Mouse (Mus musculus): ENCODE measurements around the gene Olfr718-ps1.
"Not testable (repeated sequence)": the region's sequence is repeated elsewhere in the genome, so short reads cannot be mapped to it uniquely, and the experiment has no call there.

Olfr718-ps1 gene

DNA sequence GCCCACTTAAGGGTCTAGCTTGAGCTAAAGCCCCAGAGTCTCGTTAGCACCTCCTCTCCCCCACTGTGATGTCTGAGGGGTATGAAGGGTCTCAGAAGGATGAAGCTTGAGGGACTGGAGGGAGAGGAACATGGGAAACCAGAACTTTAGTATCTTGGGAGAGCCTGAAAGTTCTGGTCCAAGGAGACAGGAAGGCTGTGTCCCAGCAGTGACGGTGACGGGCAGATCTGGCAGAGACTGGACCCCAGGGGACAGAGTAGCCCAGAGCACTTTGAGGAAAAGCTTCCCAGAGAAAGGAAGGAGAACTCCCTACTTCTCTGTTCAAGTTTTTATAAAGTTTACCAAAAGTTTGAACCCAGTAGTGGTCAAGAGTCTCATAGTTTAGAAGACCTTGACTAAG, at the start of gene Olfr718-ps1:
Gene Olfr718-ps1, minus strand, starts transcription at position 101 of the 400 bp plus-strand sequence.
- DNase-seq (ENCODE audit: low spot score) = no peak

DNA sequence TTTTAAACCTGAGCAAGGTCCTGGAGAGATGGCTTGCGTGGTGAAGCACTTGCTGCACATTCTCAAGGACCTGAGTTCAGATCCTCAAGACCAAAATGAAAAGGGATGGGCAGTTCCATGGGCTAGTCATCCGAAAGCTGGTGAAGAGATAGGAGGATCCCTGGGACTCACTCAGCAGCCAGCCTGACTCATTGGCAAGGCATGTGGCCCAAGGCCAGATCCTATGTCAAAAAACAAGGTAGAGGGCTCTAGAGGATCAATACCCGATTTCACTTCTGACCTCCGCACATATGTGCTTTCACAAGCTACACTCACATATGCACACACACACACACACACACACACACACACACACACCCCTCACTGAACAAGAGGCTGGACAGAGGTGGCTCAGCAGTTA, 49.1 kb upstream of the Olfr718-ps1 start:
- no peak for DNase-seq (ENCODE audit: low spot score)

DNA sequence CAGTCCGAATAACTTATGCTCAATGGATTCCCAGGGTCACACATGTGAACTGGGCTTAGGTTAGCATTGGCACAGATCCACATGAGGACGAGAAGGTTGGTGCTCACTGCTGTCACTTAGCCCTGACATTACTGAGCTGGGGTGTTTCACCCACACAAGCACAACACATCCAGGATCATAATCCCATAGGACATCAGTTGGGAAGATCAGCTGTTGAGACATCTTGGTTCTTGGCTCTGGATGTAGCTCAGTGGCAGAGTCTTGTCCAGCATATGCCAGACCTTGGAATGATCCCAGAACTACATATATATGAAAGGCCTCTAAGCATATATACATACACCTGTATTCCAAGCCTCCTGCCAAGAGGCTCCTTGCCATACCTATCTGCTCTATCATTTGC, 47.8 kb upstream of the Olfr718-ps1 start:
- DNase-seq (ENCODE audit: low spot score) = no peak

DNA sequence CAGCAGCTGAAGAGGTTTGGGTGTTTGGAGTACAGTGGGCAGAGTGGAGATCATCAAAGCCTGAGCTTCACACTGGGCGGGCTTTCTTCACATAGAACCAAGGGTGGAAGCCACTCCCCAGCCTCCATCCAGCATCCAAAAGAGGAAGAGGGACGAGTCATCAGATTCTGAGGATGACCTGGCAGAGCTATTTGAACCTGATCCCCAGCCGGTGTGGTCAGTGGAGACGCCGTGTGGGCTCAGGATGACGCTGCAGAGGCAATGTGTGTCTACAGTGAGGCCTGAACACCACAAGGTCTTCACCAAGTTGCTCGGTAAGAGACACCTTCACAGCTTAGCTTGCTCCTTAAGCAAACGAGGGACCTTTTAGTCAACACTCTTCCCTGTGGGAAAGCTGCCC, 47.4 kb upstream of the Olfr718-ps1 start:
- not testable (repeated sequence) for DNase-seq (ENCODE audit: low spot score)

DNA sequence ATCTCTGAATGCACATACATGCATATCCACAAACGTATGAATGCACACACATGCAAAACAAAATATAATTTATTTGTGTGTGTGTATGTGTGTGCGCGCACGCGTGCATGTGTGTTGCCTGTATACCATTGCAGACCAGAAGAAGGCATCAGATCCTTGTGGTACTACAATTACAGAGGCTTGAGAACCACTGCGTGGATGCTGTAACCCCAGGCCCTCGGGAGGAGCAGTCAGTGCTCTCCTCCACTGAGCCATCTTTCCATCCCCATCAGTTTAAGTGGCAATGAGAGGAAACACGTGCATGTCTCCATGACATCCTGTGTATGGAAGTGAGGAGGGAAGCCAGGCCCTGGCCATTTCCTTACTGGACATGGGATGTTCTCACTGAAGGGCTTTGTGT, 45.4 kb upstream of the Olfr718-ps1 start:
- no peak for DNase-seq (ENCODE audit: low spot score)

DNA sequence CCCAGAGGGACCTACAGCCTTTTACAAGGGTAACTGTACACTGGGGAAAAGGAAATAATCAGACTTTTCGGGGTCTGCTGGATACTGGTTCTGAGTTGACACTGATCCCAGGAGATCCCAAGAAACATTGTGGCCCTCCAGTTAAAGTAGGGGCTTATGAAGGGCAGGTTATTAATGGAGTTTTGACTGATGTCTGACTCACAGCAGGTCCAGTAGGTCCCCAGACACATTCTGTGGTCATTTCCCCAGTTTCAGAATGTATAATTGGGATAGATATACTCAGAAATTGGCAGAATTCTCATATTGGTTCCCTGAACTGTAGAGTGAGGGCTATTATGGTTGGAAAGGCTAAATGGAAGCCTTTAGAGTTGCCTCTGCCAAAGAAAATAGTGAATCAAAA, 40.6 kb upstream of the Olfr718-ps1 start:
- not testable (repeated sequence) for DNase-seq (ENCODE audit: low spot score)

DNA sequence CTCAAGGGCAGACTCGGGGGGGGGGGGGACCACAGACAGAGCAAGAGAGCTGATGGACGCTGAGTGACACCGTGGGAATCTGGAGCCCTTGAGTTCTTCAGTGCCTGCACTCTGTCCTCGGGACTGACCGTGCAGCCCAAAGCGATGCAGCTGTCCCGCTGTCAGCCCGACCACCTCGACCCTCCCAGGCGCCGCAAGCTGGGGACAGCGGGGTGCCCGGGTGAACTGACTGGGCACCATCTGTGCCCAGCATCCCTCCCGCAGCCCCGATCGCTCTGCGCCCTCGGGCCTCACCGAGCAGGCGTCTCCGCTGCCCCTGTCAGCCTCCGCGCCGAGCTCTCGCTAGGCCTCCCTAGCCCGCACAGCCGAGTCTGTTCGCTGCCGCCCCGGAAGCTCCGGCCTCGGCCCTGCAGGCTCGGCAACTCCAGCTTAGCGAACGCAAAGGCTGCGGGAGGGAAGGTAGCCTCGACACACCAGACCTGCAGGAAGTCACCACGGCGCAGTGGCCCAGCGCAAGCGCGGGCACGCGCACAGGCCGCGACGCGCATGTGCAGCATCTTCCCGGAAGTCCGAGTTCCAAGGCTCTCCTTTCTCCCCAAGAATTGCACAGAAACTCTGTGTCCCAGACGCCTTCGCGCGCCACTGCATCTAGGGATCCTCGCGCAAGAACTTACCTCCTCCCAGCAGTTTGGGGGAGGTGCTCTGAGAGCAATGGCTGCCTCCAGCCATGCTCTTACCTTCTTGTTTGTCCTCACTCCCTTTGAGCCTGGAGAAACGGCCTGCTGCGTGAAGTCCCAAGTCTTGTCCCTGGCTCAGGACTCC, 33.1 kb upstream of the Olfr718-ps1 start, which contains the start of the genes Rbak and Spdye4b:
Gene Rbak, minus strand, starts transcription at position 521 of the 822 bp plus-strand sequence.
Gene Spdye4b, plus strand, starts transcription at position 763 of the 822 bp plus-strand sequence.
- DNase-seq (ENCODE audit: low spot score) = peak; percentile 93

DNA sequence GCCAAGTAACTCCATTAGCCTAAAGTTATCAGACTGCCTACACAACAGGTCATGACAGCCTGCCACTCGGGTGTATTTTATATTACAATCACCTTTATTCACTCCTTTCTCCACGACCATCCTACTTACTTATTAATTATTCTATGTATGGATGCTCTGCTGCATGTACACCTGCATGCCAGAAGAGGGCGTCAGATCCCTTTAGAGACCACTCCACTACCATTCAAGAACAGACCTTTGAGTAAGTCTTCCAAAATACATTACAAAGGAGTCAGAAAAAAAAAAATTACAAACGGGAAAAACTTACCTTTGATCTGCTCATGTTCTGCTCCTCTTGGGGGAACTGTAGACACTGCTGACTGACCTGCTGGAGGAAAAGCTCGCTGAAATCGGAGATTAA, 31.8 kb upstream of the Olfr718-ps1 start:
- DNase-seq (ENCODE audit: low spot score) = no peak

DNA sequence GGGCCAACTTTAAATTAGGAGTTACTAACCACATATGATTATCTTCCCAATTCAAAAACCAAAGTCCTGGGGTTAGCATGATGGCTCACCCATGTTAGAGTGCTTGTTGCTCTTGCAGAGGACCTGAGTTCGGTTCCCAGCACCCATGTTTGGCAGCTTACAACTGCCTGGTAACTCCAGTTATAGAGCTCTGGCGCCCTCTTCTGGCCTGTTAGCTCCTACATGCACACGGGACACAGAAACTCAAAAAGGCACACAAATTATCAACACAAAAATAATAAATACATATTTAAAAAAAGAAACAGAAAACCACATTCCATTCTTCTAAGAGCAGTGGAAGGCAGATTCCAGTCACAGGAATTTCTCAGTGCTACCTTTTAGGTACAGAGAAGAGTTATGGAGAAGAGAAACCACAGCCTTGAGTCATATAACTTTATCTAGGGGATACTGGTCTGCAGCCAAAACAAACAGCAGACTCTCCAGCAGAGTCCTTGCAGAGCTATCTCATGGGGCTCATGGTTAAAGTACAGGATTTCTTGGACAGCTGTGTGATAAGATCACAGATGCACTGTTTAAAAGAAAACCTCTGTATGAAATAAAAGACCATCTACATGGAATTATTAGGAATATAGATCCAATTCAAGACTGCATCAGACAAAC, 30.3 kb upstream of the Olfr718-ps1 start:
- no peak for DNase-seq (ENCODE audit: low spot score)

DNA sequence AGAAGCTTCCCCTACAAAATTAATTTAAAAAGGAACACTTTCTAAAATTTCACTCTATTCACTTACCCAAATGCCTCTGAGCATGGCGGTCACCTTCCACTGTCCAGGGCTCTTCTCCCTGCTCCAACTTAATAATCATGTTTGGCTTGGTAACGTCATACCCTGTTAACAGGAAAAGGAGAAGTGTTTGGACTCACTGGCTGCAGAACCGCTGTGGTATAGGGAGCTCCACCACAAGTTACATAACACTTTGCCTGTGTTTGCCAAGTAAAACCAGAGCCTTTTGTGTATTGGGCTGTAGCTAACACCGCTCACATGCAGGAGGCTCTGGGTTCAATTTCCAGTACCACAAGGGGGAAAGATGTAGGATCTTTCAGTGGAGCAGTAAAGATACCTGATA, 28.6 kb upstream of the Olfr718-ps1 start:
- DNase-seq (ENCODE audit: low spot score) = no peak

DNA sequence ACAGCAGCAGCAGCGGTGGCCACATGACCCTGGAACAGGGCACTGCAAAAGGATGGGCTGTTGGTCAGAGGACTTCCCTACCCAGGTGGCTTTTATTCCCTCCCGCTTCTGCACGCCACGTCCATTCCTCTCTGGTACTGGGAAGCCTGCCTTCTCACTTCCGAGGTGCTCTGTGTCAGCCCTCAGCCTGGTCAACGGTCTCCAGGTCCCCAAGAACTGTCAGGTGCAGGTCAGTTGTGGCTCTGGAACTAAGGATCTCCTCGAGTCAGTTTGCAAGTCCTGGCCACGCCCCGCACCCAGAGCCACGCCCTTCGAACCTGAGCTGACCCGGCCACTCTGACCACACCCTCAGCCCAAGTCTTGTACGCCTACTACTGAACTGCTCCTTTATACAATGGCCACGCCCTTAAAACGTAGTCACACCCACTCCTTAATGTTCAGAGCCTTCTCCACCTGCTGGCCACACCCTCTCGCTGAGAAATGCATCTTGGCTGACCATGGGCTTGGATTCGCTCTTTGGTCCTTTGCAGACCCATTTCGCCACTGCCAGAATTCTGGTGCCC, 18.2 kb upstream of the Olfr718-ps1 start:
- DNase-seq (ENCODE audit: low spot score) = peak; percentile 55

DNA sequence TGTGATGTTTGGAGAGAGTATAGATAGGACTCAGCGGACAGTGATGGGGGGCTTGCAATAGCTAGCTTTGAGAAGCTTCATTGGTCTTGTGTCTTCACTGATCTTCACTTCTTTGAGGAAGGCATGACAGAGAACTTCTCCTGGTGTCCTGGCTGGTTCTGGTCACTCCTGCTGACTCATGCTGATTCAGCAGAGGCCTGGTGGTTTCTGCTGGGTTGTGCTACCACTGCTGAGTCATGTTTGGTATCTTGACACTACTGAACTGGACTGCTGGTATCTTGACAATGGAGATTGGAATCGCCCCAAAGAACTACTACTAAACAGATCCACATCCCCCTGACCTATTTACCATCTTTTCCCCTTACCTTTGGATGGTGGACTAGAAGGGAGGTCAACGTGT, 8.2 kb upstream of the Olfr718-ps1 start:
- DNase-seq (ENCODE audit: low spot score) = no peak

DNA sequence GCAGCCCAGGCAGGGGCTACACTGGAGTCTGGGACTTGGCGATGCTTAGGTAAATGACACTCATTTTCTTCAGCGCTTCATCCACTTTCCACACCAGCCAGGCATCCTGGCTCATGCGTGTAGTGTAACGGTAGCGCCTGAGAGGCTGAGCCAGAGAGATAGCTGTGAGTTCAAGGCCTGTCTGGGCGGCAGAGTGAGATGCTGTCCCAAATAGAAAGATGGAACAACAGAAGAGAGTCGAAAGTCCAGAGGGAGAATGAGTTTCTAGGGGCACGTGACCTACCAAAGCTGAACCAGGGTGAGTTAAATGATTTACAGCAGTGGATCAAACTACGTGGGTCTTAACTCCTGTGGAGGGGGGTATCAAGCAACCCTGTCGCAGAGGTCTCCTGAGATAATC, 6.4 kb upstream of the Olfr718-ps1 start:
- DNase-seq (ENCODE audit: low spot score) = peak; percentile 74

DNA sequence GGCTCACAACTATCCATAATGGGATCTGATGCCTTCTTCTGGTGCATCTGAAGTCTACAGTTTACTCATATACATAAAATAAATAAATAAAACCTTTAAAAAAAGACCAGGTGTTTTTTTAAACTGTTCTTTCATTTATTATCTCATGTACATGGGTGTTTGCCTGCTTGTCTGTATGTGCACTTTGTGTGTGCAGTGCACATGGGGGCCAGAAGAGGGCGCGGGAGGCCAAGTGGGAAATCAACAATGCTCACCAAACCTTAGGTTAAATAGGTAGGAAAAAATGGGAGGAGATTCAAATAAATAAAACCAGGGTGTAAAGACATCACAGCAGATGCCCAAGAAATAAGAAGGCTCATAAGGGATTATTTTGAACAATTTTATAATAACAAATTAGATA, 2.7 kb upstream of the Olfr718-ps1 start:
- no peak for DNase-seq (ENCODE audit: low spot score)

DNA sequence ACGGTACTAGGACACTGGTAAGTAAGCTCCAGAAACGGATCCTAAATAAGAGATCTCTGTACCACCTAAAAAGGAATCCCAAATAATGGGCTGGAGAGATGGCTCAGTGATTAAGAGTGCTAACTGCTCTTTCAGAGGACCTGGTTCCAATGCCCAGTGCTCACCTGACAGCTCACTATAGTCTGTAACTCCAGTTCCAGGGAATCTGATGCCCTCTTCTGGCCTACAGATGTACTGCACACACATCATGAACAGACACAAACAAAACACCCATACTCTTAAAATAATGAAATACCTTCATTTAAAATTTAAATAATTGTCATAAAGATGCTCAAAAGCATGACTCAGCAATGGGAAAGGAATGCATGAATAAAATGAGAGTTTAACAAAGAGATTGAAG, 2.2 kb upstream of the Olfr718-ps1 start:
- no peak for DNase-seq (ENCODE audit: low spot score)

DNA sequence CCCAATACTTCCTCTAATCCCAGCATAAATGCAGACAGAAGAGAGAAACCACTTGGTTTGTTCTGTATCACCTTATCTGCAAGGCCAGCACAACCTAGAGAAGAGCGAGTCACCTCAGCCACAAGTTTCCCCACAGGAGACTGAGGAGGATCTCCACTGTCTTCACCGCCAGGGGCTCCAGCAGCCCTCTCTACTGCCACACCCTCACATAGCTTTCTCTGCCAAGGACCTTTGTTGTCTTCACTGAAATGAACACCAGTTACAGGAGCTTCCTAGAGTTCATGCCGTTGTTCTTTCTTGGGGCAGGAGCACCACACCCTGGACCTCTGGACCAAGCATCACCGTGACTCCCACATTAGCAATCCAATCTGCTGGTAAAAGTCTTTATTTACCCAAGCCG, 1.3 kb upstream of the Olfr718-ps1 start:
- no peak for DNase-seq (ENCODE audit: low spot score)

DNA sequence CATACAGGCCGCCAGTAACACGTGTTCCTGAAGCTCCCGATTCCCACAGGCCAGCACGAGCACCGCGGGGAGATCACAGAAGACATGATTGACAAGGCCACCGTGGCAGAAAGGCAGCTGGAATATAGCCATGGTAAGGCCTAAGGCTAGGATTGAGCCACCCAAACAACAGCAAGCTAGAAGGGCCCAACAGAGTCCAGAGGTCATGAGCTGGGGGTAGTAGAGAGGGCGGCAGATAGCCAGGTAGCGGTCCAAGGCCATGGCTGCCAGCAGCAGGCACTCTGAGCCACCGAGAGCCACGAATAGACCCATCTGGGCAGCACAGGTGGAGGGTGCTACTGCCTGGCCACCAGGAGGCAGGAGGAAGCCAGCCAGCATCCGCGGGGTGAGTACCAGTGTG, 9.8 kb downstream of the Olfr718-ps1 start:
- no peak for DNase-seq (ENCODE audit: low spot score)

DNA sequence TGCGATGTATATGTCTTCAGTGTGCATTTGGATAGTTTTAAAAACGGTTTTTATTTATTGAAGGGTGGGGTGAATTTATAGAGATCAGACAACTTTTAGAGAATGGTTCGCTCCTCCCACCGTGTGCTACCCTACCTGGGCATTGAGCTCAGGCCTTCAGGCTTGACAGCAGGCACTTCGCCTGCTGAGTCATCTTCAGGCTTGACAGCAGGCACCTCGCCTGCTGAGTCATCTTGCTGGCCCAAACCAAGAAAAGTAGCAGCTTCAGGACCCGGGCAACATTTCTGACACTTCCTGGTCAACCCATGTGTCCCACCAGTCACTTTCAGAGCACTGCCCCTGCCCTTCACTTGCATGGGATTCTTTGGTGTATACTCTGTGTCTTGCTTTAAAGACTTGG, 12.3 kb downstream of the Olfr718-ps1 start:
- DNase-seq (ENCODE audit: low spot score) = no peak

DNA sequence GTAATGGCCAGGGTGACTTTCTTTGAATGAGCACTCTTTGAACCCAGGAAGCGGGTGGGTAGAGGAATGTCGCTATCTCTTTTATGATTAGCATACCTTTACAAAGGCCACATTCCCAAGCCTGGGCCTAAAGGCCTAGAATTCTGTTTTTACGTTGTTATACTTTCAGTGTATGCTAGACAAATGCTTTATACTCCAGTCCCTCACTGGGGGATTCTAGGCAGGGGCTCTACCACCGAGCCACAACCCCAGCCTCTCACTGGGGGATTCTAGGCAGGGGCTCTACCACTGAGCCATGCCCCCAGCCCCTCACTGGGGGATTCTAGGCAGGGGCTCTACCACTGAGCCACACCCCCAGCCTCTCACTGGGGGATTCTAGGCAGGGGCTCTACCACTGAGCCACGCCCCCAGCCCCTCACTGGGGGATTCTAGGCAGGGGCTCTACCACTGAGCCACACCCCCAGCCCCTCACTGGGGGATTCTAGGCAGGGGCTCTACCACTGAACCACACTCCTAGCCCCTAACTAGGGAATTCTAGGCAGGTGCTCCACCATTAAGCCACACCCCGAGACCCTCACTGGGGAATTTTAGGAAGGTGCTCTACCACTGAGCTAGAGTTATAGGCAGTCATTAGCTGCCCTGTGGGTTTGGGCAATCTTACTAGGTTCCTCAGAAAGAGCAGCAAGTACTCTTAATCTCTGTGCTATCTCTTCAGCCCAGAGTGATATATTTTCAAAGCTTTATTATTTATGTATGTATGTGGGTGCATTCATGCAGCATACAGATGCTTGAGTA, 13.0 kb downstream of the Olfr718-ps1 start:
- not testable (repeated sequence) for DNase-seq (ENCODE audit: low spot score)

DNA sequence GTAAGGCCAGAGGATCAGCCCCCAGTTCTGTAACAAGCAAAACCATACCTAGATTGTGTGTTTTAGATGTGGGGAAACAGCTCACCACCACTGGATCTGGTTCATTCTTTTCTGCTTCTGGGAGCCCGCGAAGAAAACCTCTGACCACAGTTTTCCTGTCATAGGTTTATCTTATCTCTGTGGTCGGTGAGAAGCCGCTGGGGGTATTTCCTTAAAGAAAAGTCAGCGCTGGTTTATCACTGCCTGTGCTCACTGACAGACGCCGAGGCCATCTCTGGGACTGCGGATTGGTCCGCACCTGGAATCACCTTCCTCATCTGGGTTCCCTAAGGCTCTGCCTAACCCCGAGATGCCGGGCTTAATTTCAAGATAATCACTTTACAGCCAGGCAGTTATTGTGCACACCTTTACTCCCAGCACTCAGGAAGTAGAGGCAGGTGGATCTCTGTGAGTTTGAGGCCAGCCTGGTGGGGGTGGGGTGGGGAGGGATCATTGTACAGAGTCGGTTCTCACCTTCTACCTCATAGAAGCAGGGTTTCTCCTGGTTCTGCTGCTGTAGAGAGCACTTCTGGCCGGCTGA, 14.4 kb downstream of the Olfr718-ps1 start:
- peak; percentile 69 for DNase-seq (ENCODE audit: low spot score)

DNA sequence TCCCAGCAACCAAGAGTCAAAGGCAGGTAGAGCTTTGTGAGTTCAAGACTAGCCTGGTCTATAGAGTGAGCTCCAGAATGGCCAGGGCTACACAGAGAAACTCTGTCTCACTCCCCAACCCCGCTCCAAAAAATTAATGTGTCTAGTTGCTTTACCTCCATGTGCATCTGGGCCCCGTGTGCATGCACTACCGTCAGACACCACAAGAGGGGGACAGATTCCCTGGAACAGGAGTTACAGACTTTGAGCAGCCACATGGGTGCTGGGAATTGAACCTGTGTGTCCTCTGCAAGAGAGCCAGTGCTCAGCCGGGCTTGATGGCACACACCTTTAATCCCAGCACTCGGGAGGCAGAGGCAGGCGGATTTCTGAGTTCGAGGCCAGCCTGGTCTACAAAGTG, 17.0 kb downstream of the Olfr718-ps1 start:
- DNase-seq (ENCODE audit: low spot score) = no peak

DNA sequence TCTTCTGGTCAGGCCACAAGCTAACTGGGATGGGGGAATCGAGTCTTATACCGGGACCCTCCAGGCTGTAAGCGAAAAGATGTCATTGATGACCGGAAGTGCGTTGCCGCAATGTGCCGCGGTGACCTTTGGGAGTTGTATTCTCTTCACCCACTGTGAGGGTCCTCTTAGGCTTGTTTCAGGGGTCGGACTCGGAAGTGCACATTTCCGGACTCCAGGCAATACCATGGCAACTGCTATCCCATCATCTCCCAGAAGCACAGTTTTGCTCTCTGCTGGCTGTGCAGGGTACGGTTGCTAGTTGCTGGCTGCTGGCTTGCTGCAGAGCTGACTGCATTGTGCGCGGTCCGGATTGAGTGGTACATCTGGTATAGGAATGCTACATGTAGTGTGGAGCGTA, 18.3 kb downstream of the Olfr718-ps1 start:
- DNase-seq (ENCODE audit: low spot score) = no peak
